Mouse (Mus musculus) liver, postnatal 0 days (tissue): ENCODE data around the gene Tnfrsf21.

ENCODE experiments used
- CTCF ChIP-seq: sonication (generic); IDR thresholded peaks from 2 replicates; pipeline ENCODE4 v1.5.1; 2016; ENCODE audit warnings: antibody characterized with exemption, low read depth
- EP300 ChIP-seq: IDR thresholded peaks from 2 replicates; pipeline ENCODE4 v1.6.1; 2016; ENCODE audit warnings: antibody characterized with exemption, low read depth, mild to moderate bottlenecking

DNA sequence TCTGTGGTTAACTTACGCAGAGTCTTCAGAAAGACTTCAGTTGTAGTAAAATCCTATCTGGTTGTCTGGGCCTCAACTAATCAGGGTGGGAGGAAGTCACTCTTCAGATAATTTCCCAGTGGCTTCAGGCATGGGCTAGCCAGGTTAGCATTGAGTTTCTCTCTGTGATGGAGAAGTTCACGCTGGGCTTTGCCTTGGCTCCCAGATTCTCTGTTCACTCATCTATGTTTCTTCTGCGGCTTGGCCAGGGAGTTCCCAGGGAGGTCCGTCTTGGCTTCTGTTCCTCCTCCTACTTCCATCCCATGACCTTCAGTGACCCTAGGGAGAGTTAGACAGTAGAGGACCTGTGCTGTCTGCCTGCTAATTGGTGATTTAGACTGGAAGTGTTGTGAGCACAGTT, 61.2 kb downstream of the Tnfrsf21 start:
- no peak for TF ChIP-seq CTCF
- no peak for TF ChIP-seq EP300
